Mouse (Mus musculus) megakaryocyte, embryonic 14.5 days (primary cell): ENCODE measurements around the gene 2810004N23Rik. TPM values are rescaled to one million over a fixed set of nuclear protein-coding genes. Genes with fewer than 3 reads are reported as not detected.

Source experiments
- H3K27me3 ChIP-seq: replicated peaks from 2 replicates; pipeline ENCODE3; 2012; ENCODE audit warnings: inconsistent platforms
- H3K36me3 ChIP-seq: replicated peaks from 2 replicates; pipeline ENCODE3; 2012; ENCODE audit warnings: low read length, inconsistent platforms, mixed read lengths
- H3K4me1 ChIP-seq: 2 replicates; pipeline ENCODE4 v1.6.1; 2012; ENCODE audit warnings: inconsistent platforms
- H3K4me3 ChIP-seq: replicated peaks from 2 replicates; pipeline ENCODE3; 2012; ENCODE audit warnings: moderate library complexity, mild to moderate bottlenecking, inconsistent platforms
- H3K9me3 ChIP-seq: 2 replicates; pipeline ENCODE4 v1.6.1; 2012; ENCODE audit warnings: inconsistent platforms
- FLI1 ChIP-seq: IDR thresholded peaks from 2 replicates; pipeline ENCODE4 v1.6.1; 2012; ENCODE audit warnings: low read length, inconsistent platforms, mixed read lengths
- GATA1 ChIP-seq: IDR thresholded peaks from 3 replicates; pipeline ENCODE4 v1.6.1; 2012; ENCODE audit warnings: mixed read lengths, low read length, inconsistent platforms, borderline replicate concordance
- polyA plus RNA-seq: library from polyadenylated mRNA; stranded (reverse); fragments of >175 nt; gene quantifications from 2 replicates; pipeline ENCODE4 v1.2.3, GENCODE M21; 2012; ENCODE audit warnings: low replicate concordance; ENCODE audit not compliant: insufficient read depth

Gene 2810004N23Rik
- polyA plus RNA-seq, 1 experiment = 25.4 TPM

DNA sequence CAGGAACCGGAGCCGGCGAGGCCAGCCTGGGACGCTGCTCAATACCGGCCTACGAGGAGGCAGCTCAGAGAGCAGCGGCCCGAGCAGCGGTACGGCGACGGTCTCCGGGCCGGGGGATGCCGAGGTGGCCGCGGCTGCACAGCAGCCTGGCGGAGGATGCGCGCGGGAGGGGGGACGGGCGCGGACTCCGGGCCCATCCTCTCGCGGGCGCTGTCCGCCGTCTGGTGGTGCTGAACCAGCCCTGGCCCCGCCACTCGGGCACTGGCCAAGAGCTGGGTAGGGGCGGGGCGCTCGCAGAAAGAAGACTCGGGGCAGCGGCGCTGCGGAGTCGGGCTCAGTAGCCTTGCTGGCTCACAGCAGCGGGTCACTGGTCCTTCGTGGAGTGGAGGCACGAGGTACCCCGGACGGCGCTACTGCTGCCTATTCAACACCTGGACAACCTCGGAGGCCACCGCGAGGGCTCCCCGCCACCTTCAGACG is 69.7 kb downstream of the 2810004N23Rik start:
- peaks cover 94% of the 10 kb centered on the region for H3K27me3 ChIP-seq

DNA sequence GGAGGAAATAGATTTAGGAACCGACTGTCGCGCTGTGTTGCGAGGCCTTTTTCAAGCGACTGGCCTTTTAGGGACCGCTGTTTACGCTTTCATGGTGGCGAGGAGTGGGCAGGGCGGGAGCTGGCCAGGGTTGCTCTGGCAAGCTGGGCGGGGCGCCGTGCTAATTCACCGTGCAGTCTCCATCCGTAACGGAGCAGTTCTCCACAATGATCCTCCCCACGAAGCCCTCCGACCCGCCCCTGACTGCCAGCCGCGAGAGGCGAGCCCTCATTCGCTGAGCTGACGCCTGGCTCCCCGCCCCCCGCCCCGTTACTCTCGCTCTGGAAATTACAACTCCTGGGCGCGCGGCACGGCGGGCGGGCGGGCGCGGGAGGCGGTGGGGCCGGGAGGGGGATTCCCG is 70.2 kb downstream of the 2810004N23Rik start, which contains the start of gene Trim67:
Gene Trim67, plus strand, starts transcription at position 385 of the 400 bp plus-strand sequence.
- Histone ChIP-seq H3K9me3 (peaks cover 12% of the 10 kb centered on the region), H3K27me3 (peaks cover 91% of the 10 kb centered on the region), H3K36me3 (no peaks in the 10 kb centered on the region), H3K4me1 (peaks cover 30% of the 10 kb centered on the region), H3K4me3 (peak within 1 kb of the TSS; percentile 86)
- TF ChIP-seq GATA1 = no peak
- TF ChIP-seq FLI1 = no peak

More for the DNA sequence above, 69.7 kb downstream of the 2810004N23Rik start:
- no peak for TF ChIP-seq FLI1
- TF ChIP-seq GATA1 = no peak
- H3K4me1 ChIP-seq = peaks cover 30% of the 10 kb centered on the region
- no peaks in the 10 kb centered on the region for H3K36me3 ChIP-seq
- peaks cover 12% of the 10 kb centered on the region for H3K9me3 ChIP-seq
- peak overlapping the region; percentile 86 for H3K4me3 ChIP-seq

DNA sequence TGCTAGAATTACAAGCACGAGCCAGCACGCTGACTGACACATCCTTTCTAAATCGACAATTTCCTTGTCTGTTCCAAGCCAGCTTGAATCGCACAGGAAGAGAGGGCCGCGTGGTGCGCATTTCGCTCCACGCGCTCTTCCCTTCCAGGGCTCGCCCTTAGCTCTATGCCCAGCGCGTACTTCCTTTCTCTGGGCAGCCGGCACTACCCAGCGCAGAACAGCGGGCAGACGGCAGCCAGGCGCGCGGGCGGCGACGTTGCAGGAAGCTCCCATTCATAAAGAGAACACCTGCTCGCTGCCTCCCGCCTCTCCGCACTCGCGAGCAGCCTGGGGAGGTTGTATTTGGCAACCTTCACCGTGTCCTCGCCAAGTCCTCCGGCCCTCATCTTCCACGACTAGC is 70.7 kb downstream of the 2810004N23Rik start:
- Histone ChIP-seq H3K4me1 (peaks cover 30% of the 10 kb centered on the region), H3K36me3 (no peaks in the 10 kb centered on the region), H3K9me3 (peaks cover 12% of the 10 kb centered on the region), H3K27me3 (peaks cover 87% of the 10 kb centered on the region), H3K4me3 (peak overlapping the region; percentile 70)
- TF ChIP-seq FLI1 (no peak), GATA1 (no peak)

DNA sequence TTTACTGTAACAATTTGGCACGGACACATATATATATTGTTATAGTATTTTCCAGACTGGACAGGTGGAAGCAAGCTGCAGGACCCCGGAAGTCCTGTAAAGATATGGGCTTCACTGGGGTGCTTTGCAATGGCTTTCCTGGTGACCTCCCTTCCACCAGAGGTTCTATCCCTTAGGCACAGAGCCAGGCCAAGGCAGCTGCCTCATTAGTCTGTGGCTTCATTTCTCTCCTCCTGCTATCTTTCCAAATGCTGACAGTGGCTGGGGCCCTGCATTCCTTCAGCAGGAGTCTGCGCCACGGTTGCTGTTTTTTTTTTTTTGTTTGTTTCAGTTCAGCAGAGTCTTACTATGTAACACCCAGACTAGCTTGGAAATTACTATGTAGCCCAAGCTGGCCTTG is 71.2 kb downstream of the 2810004N23Rik start:
- H3K27me3 ChIP-seq = peaks cover 86% of the 10 kb centered on the region
- H3K4me3 ChIP-seq = peak overlapping the region; percentile 70
- peaks cover 30% of the 10 kb centered on the region for H3K4me1 ChIP-seq
- TF ChIP-seq GATA1 = no peak
- no peak for TF ChIP-seq FLI1
- H3K9me3 ChIP-seq = peaks cover 12% of the 10 kb centered on the region
- no peaks in the 10 kb centered on the region for H3K36me3 ChIP-seq

DNA sequence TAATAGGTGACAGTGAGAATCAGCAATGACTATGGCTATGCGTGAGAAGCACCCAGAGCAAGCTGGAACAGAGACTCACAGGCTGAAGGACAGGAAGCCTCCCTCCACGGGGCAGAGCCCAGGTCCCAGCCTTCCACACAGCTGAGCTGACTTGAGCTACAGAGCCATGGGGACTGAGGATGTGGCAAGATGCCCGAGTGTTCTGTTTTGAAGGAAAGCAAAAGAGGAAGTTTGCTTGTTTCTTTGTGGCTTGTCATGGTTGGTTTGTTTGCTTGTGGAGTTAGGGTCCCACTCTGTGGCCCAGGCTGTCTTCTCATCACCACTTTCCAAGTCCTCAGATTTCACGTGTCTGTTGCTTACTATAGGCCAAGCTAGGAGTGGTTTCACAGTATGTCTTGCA is 72.2 kb downstream of the 2810004N23Rik start:
- Histone ChIP-seq H3K36me3 (no peaks in the 10 kb centered on the region), H3K27me3 (peaks cover 86% of the 10 kb centered on the region), H3K4me3 (no peak overlapping the region), H3K9me3 (peaks cover 12% of the 10 kb centered on the region), H3K4me1 (peaks cover 30% of the 10 kb centered on the region)
- no peak for TF ChIP-seq GATA1
- no peak for TF ChIP-seq FLI1

Other genes starting within 250 kb of the 2810004N23Rik start
- 6.3 and 7.6 TPM in 2 replicates for gene 2310022B05Rik, start 199.8 kb downstream of the 2810004N23Rik start, polyA plus RNA-seq
- 0.69 and 5.4 TPM in 2 replicates for gene Ttc13, start 141.1 kb downstream of the 2810004N23Rik start, polyA plus RNA-seq
- 3.8 TPM in 1 of 2 replicates, not detected in the other for gene Arv1, start 141.0 kb downstream of the 2810004N23Rik start, polyA plus RNA-seq
- not detected in 2 replicates for gene Fam89a, start 111.3 kb downstream of the 2810004N23Rik start, polyA plus RNA-seq
- gene Trim67, start 70.0 kb downstream of the 2810004N23Rik start, polyA plus RNA-seq = 0.09 TPM in 1 of 2 replicates, not detected in the other
- gene Gnpat, start 87 bp downstream of the 2810004N23Rik start, polyA plus RNA-seq = 41.4 and 55.3 TPM in 2 replicates
- gene Exoc8, start 34.6 kb upstream of the 2810004N23Rik start, polyA plus RNA-seq = 2.1 and 3.3 TPM in 2 replicates
- 1.7 and 2.5 TPM in 2 replicates for gene Sprtn, start 34.8 kb upstream of the 2810004N23Rik start, polyA plus RNA-seq
- 6.7 and 14.0 TPM in 2 replicates for gene Egln1, start 86.2 kb upstream of the 2810004N23Rik start, polyA plus RNA-seq
- 6.0 and 15.0 TPM in 2 replicates for gene Tsnax, start 149.9 kb upstream of the 2810004N23Rik start, polyA plus RNA-seq
- 0.19 TPM in 1 of 2 replicates, not detected in the other for gene Disc1, start 191.1 kb upstream of the 2810004N23Rik start, polyA plus RNA-seq